Mouse (Mus musculus): Measurements from ENCODE around the gene Kcnj11. TPM values are rescaled to one million over a fixed set of nuclear protein-coding genes. Genes with fewer than 3 reads are reported as not detected.

The Kcnj11 gene
- 2.4 and 2.8 TPM in 2 replicates for polyA plus RNA-seq (2015; fragmentation: Nextera tagmentation; extraction: Ambion mirVana)

DNA sequence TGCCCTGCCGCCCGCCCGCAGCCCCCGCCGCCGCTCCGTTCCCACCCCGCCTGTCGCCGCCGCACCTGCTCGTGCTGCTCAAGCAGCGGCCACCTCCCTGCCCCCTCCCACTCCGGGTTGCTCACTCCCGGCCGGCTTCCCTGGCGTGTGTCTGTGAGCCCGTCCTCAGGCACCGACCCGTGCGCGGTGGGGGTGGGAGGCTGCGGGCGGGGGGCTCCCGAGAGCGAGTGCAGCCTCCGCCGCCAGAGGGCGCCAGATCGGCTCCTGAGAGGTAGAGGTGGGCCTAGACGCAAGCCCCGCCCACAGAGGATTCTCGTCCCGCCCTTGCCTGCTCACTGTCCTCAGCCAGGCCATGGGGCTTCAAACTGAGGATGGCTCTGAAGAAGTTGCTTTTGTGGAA is at the start of gene Kcnj11:
TSS of gene Kcnj11 (minus strand) at position 202 of the 400 bp plus-strand sequence.
- Histone ChIP-seq H3K36me3 (ENCODE audit: control insufficient read depth, insufficient read depth, low read length) (no peaks in the 10 kb centered on the region), H3K4me1 (ENCODE audit: control insufficient read depth, insufficient read depth, low read length) (peaks cover 10% of the 10 kb centered on the region), H3K9me3 (replicated peaks; ENCODE audit: control insufficient read depth, low read length, poor library complexity, severe bottlenecking) (no peaks in the 10 kb centered on the region), H3K27me3 (ENCODE audit: control insufficient read depth, insufficient read depth, low read depth, low read length) (peaks cover 3% of the 10 kb centered on the region; the same call in 1 of the 2 replicates), H3K4me3 (ENCODE audit: low read depth, low read length) (peak within 1 kb of the TSS; percentile 73), H3K9ac (ENCODE audit: low read depth, low read length) (peak within 1 kb of the TSS; percentile 86), H3K27ac (ENCODE audit: low read length) (peak within 1 kb of the TSS; percentile 45), H3K4me2 (ENCODE audit: low read length) (peak within 1 kb of the TSS; percentile 69)
- 1% methylated on average over 19 of the region's 34 CpGs for WGBS
- peak; percentile 79 for ATAC-seq

DNA sequence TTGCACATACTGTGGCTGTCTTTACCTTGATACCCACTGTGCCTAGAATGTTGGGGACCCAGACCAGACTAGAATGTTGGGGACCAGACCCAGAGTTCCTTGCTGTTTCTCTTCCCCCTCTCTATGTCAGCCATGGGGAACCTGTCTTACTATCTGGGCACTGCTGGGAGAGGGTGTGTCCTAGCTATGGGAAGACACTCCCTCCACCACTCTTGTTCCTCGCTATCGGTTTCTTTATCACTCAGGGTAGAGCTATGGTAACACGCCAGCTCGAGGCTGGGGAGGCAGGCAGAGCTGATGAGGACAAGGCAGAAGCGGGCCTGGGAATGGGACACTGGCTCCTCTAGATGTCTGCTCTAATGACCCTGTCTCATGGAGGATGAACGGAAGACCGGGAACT is 46.9 kb upstream of the Kcnj11 start:
- H3K36me3 ChIP-seq (ENCODE audit: control insufficient read depth, insufficient read depth, low read length), result no peaks in the 10 kb centered on the region
- H3K4me1 ChIP-seq (ENCODE audit: control insufficient read depth, insufficient read depth, low read length), result peaks cover 10% of the 10 kb centered on the region; the same call in 1 of the 2 replicates
- H3K4me2 ChIP-seq (ENCODE audit: low read length), result no peak overlapping the region
- H3K9ac ChIP-seq (ENCODE audit: low read depth, low read length), result no peak overlapping the region
- 92% methylated on average over 7 of the region's 7 CpGs for WGBS
- no peak for ATAC-seq
- no peak overlapping the region; the same call in 1 of the 2 replicates for H3K27ac ChIP-seq (ENCODE audit: low read length)
- H3K27me3 ChIP-seq (ENCODE audit: control insufficient read depth, insufficient read depth, low read depth, low read length), result no peaks in the 10 kb centered on the region
- no peak overlapping the region for H3K4me3 ChIP-seq (ENCODE audit: low read depth, low read length)
- H3K9me3 ChIP-seq (replicated peaks; ENCODE audit: control insufficient read depth, low read length, poor library complexity, severe bottlenecking), result no peaks in the 10 kb centered on the region

DNA sequence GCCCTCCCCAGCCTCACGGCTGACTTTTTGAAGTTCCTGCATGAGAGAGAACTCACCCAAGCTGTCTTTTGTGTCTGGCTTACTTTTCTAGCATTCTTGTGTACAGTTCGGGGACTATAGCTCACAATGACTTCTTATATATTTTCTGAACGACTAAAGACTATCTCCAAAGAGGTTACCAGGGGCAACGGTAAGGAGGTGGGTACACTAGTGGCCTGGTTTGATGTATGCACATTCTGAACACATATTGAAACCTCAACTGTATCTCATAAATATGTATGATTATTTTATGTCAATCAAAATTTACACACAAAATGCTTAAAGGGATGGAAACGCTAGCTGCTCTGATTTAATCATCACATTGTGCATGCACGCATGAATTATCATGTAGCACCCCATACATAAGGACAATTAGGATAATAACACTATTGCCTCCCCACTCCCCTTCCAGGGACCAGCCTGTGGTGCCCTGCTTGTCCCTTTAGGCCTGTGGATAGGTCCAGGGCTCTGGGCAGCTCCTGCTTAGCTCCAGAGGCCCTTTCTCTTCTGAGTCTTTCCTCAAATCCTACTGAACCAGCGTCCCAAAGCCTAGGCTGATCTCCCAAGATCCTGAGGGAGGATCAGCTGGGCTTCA is 46.2 kb upstream of the Kcnj11 start:
- Histone ChIP-seq H3K4me1 (ENCODE audit: control insufficient read depth, insufficient read depth, low read length) (peaks cover 8% of the 10 kb centered on the region; the same call in 1 of the 2 replicates), H3K9me3 (replicated peaks; ENCODE audit: control insufficient read depth, low read length, poor library complexity, severe bottlenecking) (no peaks in the 10 kb centered on the region), H3K4me2 (ENCODE audit: low read length) (no peak overlapping the region), H3K27ac (ENCODE audit: low read length) (peak overlapping the region; percentile 71), H3K4me3 (ENCODE audit: low read depth, low read length) (no peak overlapping the region), H3K36me3 (ENCODE audit: control insufficient read depth, insufficient read depth, low read length) (no peaks in the 10 kb centered on the region), H3K27me3 (ENCODE audit: control insufficient read depth, insufficient read depth, low read depth, low read length) (no peaks in the 10 kb centered on the region), H3K9ac (ENCODE audit: low read depth, low read length) (no peak overlapping the region)
- 0 out of 2 replicates have a peak, but pooled peaks have one; percentile 41 for ATAC-seq
- 40% methylated on average over 7 of the region's 7 CpGs for WGBS

DNA sequence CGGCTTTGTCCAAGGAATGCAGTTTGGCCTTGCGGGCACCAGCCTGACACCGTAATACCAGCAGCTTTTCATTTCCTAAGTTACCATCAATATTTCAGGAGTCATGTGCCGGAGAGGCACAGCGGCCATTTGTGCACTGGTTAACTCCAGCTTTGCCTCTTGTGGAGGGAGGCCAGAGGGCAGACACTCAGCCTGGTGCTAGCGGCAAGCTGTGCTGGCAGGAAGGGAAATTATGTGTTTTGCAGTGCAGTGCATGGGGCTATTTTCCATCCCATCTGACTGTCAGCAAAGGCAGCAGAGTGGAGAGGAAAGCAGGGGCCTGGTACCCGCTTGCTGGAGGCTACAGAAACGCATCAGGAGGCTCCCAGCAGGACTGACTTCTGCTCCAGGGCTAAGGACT is 43.5 kb upstream of the Kcnj11 start:
- Histone ChIP-seq H3K4me3 (ENCODE audit: low read depth, low read length) (no peak overlapping the region), H3K4me2 (ENCODE audit: low read length) (no peak overlapping the region), H3K9me3 (replicated peaks; ENCODE audit: control insufficient read depth, low read length, poor library complexity, severe bottlenecking) (no peaks in the 10 kb centered on the region), H3K9ac (ENCODE audit: low read depth, low read length) (no peak overlapping the region), H3K4me1 (ENCODE audit: control insufficient read depth, insufficient read depth, low read length) (peaks cover 8% of the 10 kb centered on the region; the same call in 1 of the 2 replicates), H3K27ac (ENCODE audit: low read length) (peak overlapping the region; percentile 35), H3K27me3 (ENCODE audit: control insufficient read depth, insufficient read depth, low read depth, low read length) (no peaks in the 10 kb centered on the region), H3K36me3 (ENCODE audit: control insufficient read depth, insufficient read depth, low read length) (no peaks in the 10 kb centered on the region)
- 66% methylated on average over 8 of the region's 8 CpGs for WGBS
- ATAC-seq, result no peak

DNA sequence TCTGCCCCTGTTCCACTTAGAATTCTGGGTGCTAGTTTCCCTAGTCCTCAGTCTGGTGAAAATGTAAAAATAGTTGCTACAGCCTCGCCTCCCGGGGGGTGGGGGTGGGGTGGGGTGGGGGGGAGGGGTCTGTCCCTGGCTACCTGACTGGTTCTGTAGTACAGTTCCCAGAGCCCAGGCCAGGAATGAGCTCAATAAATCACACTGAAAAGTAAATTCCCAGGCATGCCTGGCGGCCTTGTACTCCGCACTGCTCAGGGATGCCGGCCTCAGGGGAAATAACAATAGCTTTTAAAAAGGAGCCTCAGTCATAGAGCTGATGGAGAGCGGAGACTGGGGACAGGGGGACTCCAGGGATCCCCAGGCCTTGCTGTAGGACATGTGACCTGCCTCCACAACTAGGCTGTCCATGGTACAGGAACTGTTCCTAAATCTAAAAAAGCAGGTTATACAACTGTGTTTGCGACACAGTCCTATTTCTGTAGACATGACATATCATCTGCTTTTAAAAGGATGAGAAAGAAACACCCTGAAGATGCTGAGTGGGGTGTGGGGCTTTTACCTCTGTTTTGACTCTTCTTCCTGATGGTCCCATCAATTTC is 37.9 kb upstream of the Kcnj11 start:
- Histone ChIP-seq H3K4me3 (ENCODE audit: low read depth, low read length) (no peak overlapping the region), H3K9ac (ENCODE audit: low read depth, low read length) (no peak overlapping the region), H3K9me3 (replicated peaks; ENCODE audit: control insufficient read depth, low read length, poor library complexity, severe bottlenecking) (no peaks in the 10 kb centered on the region), H3K27me3 (ENCODE audit: control insufficient read depth, insufficient read depth, low read depth, low read length) (no peaks in the 10 kb centered on the region), H3K36me3 (ENCODE audit: control insufficient read depth, insufficient read depth, low read length) (no peaks in the 10 kb centered on the region), H3K27ac (ENCODE audit: low read length) (no peak overlapping the region), H3K4me2 (ENCODE audit: low read length) (no peak overlapping the region), H3K4me1 (ENCODE audit: control insufficient read depth, insufficient read depth, low read length) (peaks cover 6% of the 10 kb centered on the region)
- no peak for ATAC-seq
- 44% methylated on average over 7 of the region's 7 CpGs for WGBS

DNA sequence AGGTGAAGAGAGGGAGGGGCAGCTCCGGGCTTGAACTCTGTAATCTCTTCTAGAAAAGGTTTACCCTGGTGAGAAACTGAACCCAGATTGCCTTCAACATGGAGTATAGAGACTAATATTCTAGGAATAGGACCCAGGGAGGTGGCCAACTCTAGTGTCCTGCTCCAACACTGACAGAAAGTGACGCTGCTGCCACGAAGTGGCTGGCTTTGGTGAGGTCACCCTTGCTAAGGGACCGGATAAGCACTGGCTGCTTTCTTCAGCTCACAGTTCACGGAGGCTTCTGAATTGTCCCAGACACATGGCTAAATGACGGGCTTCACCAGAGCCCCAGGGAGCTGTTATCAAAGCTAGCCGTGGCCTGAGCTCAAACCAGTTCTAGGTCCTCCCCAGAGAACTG is 33.3 kb upstream of the Kcnj11 start:
- ATAC-seq, result no peak
- H3K4me2 ChIP-seq (ENCODE audit: low read length), result no peak overlapping the region
- no peaks in the 10 kb centered on the region for H3K36me3 ChIP-seq (ENCODE audit: control insufficient read depth, insufficient read depth, low read length)
- peak overlapping the region; percentile 34; the same call in 1 of the 2 replicates for H3K27ac ChIP-seq (ENCODE audit: low read length)
- H3K4me3 ChIP-seq (ENCODE audit: low read depth, low read length), result no peak overlapping the region
- no peaks in the 10 kb centered on the region for H3K9me3 ChIP-seq (replicated peaks; ENCODE audit: control insufficient read depth, low read length, poor library complexity, severe bottlenecking)
- 31% methylated on average over 7 of the region's 7 CpGs for WGBS
- H3K27me3 ChIP-seq (ENCODE audit: control insufficient read depth, insufficient read depth, low read depth, low read length), result no peaks in the 10 kb centered on the region
- no peak overlapping the region for H3K9ac ChIP-seq (ENCODE audit: low read depth, low read length)
- H3K4me1 ChIP-seq (ENCODE audit: control insufficient read depth, insufficient read depth, low read length), result peaks cover 18% of the 10 kb centered on the region

DNA sequence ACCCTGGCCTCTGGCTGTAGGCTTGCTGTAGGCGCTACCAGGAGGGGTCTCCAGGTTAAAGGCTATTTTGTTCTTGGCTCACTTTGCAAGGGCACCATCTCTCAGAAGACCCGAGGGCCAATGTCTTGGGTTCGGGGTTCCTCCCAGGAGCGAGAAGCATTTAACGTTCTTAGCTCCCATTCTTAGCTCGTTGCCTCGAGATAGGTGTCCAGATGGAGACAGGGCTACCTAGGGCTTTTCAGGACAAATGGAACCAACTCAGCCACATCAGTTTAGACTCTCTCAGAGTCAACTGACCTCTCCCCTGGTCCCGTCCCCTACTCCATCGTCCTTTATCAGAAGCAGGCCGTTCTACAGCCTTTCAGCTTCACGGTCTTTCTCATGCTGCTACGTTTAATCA is 31.7 kb upstream of the Kcnj11 start:
- Histone ChIP-seq H3K4me2 (ENCODE audit: low read length) (no peak overlapping the region), H3K27me3 (ENCODE audit: control insufficient read depth, insufficient read depth, low read depth, low read length) (no peaks in the 10 kb centered on the region), H3K27ac (ENCODE audit: low read length) (no peak overlapping the region), H3K36me3 (ENCODE audit: control insufficient read depth, insufficient read depth, low read length) (no peaks in the 10 kb centered on the region), H3K9me3 (replicated peaks; ENCODE audit: control insufficient read depth, low read length, poor library complexity, severe bottlenecking) (no peaks in the 10 kb centered on the region), H3K4me3 (ENCODE audit: low read depth, low read length) (no peak overlapping the region), H3K4me1 (ENCODE audit: control insufficient read depth, insufficient read depth, low read length) (peaks cover 18% of the 10 kb centered on the region; the same call in 1 of the 2 replicates), H3K9ac (ENCODE audit: low read depth, low read length) (no peak overlapping the region; the same call in 1 of the 2 replicates)
- WGBS, result 87% methylated on average over 12 of the region's 12 CpGs
- no peak for ATAC-seq

DNA sequence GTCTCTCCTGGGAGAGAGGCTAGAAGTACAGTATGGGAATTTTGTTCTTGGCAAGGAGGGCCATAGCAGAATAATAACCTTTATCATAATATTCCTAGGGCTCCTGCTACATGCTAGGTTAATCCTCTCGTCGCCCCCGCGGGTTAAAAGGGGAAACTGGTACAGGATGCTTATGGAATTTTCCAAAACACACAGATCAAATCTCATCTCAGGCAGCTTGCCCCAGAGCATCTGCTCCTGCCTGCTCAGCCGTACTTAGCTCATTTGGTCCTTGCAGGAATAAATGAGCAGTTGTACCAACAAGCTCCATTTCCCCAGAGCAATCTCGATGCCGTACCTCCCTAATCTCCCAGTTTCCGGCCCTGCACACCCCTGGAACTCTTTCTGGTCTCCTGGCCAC is 31.2 kb upstream of the Kcnj11 start:
- Histone ChIP-seq H3K4me3 (ENCODE audit: low read depth, low read length) (no peak overlapping the region), H3K27me3 (ENCODE audit: control insufficient read depth, insufficient read depth, low read depth, low read length) (no peaks in the 10 kb centered on the region), H3K36me3 (ENCODE audit: control insufficient read depth, insufficient read depth, low read length) (no peaks in the 10 kb centered on the region), H3K9me3 (replicated peaks; ENCODE audit: control insufficient read depth, low read length, poor library complexity, severe bottlenecking) (no peaks in the 10 kb centered on the region), H3K27ac (ENCODE audit: low read length) (0 out of 2 replicates have a peak overlapping the region, but pooled peaks have one; percentile 3), H3K4me2 (ENCODE audit: low read length) (no peak overlapping the region), H3K4me1 (ENCODE audit: control insufficient read depth, insufficient read depth, low read length) (peaks cover 18% of the 10 kb centered on the region; the same call in 1 of the 2 replicates), H3K9ac (ENCODE audit: low read depth, low read length) (no peak overlapping the region; the same call in 1 of the 2 replicates)
- 49% methylated on average over 8 of the region's 8 CpGs for WGBS
- ATAC-seq, result no peak

DNA sequence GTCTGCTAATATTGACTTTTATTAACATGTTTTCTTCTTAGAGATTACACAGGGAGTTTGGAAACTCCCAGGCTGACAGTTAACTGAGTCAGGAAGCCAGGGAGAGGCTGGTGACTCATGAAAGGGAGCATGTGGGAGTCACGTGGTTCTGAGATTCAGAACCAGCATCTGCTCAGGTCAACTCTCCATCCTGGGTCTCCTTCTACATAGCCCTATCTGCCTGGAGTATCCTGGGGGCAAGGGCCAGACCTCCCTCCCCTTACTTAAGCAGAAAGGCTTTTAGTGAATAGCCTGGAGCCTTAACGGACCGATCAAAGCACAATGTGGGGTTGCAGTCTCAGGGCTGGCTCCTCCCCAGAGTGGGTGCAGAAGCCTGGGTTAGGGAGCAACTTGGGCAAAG is 30.7 kb upstream of the Kcnj11 start:
- Histone ChIP-seq H3K36me3 (ENCODE audit: control insufficient read depth, insufficient read depth, low read length) (no peaks in the 10 kb centered on the region), H3K4me3 (ENCODE audit: low read depth, low read length) (no peak overlapping the region), H3K9me3 (replicated peaks; ENCODE audit: control insufficient read depth, low read length, poor library complexity, severe bottlenecking) (no peaks in the 10 kb centered on the region), H3K4me2 (ENCODE audit: low read length) (no peak overlapping the region), H3K9ac (ENCODE audit: low read depth, low read length) (no peak overlapping the region), H3K4me1 (ENCODE audit: control insufficient read depth, insufficient read depth, low read length) (peaks cover 18% of the 10 kb centered on the region; the same call in 1 of the 2 replicates), H3K27ac (ENCODE audit: low read length) (0 out of 2 replicates have a peak overlapping the region, but pooled peaks have one; percentile 3), H3K27me3 (ENCODE audit: control insufficient read depth, insufficient read depth, low read depth, low read length) (no peaks in the 10 kb centered on the region)
- no peak for ATAC-seq
- 12% methylated on average over 3 of the region's 3 CpGs for WGBS
